Mouse (Mus musculus) bone marrow macrophage, adult 2 months (primary cell): ENCODE data around the gene Zmym6. TPM values are rescaled to one million over a fixed set of nuclear protein-coding genes. Genes with fewer than 3 reads are reported as not detected.

ENCODE experiments used
- H3K27ac ChIP-seq: 2 replicates; pipeline ENCODE4 v1.5.1; 2012; ENCODE audit warnings: low read depth, low read length; ENCODE audit not compliant: insufficient read depth
- H3K4me1 ChIP-seq: 2 replicates; pipeline ENCODE4 v1.6.1; 2012; ENCODE audit warnings: low read length; ENCODE audit not compliant: control insufficient read depth, insufficient read depth
- H3K4me3 ChIP-seq: 2 replicates; pipeline ENCODE4 v1.5.1; 2012; ENCODE audit warnings: mild to moderate bottlenecking, low read length, moderate library complexity; ENCODE audit not compliant: insufficient read depth
- CTCF ChIP-seq: IDR thresholded peaks from 2 replicates; pipeline ENCODE4 v1.5.1; 2012; ENCODE audit warnings: low read depth, mild to moderate bottlenecking, low read length, moderate library complexity
- POLR2A ChIP-seq: IDR thresholded peaks from 2 replicates; pipeline ENCODE4 v1.6.1; 2012; ENCODE audit warnings: mild to moderate bottlenecking, low read depth, low read length, borderline replicate concordance
- polyA plus RNA-seq: library from polyadenylated mRNA; stranded (reverse); fragments of >200 nt; gene quantifications from 2 replicates; pipeline ENCODE4 v1.2.4, GENCODE M21; 2012; ENCODE audit not compliant: missing spikeins, insufficient read depth, insufficient read length

Gene Zmym6
- polyA plus RNA-seq, 1 experiment: 27.3 TPM

DNA sequence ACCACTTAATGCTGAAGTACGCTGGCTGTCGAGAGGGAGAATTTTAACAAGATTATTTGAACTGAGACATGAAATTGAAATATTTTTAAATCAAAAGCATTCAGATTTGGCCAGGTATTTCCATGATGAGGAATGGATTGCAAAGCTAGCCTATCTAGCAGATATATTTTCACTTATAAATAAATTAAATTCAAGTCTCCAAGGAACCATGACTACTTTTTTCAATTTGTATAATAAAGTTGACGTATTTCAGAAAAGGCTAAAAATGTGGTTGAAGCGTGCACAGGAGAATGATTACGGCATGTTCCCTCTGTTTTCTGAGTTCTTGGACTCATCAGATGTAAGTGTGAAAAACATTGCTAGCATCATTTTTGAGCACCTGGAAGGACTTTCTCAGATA is 46.2 kb downstream of the Zmym6 start, which contains the start of gene Tmem35b:
Tmem35b (plus strand) TSS at position 301 of the 400 bp plus-strand sequence.
- TF ChIP-seq POLR2A (no peak), CTCF (no peak)
- H3K4me3 ChIP-seq: no peak within 1 kb of the TSS
- peaks cover 22% of the 10 kb centered on the region for H3K4me1 ChIP-seq
- no peak within 1 kb of the TSS for H3K27ac ChIP-seq

DNA sequence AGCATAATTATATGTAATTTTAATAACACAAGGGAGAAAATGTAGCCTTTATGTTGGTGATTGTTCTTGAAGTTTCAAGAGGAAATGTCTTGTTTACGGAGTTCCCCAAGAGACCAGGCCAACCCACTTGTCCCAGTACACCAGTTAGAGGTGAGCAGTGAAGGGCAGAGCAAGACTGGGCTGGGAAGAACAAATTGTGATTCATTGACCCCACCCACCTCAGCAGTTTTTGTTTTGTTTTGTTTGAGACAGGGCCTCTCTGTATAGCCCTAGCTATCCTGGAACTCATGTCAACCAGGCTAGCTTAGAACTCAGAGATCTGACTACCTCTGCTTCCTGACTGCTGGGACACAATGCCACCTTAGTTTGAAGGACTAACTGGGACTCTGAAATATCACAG is 47.1 kb downstream of the Zmym6 start:
- H3K27ac ChIP-seq: no peak overlapping the region
- H3K4me1 ChIP-seq: peaks cover 29% of the 10 kb centered on the region
- H3K4me3 ChIP-seq: no peak overlapping the region
- TF ChIP-seq POLR2A (no peak), CTCF (no peak)

DNA sequence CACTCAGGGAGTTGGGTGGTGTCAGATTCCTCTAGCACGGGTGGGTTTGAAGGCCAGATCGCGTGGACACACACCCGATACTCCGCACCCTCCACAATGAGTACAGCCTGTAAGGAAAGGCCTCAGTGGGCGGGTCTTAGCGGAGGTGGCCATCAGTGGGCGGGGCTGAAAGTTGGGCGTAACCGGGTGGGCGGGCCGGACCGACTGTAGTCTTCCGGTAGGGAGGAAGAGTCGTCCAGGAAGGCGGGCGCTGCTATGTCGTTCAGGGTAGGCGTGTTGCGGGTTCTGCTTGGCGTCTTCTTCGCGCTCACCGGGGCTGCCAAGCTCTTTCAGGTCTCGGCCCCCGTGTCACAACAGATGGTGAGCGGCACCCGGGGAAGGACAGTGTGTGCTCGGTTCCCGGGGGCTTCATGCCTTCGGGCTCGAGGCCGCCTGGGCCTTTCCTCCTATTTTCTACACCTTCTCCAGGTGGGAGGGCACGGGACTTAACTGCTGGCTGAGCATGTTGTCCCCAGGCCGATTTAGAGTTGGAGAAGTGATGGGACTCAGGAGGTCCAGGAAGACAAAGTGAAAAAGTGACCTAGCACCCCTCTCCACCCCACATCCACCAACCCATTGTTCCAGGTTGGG is 48.8 kb downstream of the Zmym6 start:
- Histone ChIP-seq H3K4me1 (peaks cover 33% of the 10 kb centered on the region), H3K27ac (peak overlapping the region; percentile 23; the same call in 1 of the 2 replicates), H3K4me3 (peak overlapping the region; percentile 72)
- no peak for TF ChIP-seq POLR2A
- no peak for TF ChIP-seq CTCF

DNA sequence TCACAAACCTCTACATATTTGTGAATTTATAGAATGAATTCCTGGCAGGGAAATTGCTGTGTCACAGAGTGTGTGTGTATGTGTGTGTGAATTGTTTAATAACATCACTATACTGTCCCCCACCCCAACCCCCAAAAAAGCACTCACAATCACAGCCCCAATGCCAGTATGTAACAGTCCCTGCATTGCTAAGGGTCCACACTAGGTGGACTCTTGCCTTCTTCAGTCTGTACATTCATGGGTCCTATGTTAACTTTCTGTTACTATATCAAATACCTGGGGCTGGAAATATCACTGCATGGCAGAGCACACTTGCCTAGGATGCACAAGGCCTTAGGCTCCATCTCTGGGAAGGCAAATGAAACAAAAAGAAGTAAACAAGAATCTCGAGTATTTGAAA is 57.5 kb downstream of the Zmym6 start:
- TF ChIP-seq CTCF: no peak
- no peak for TF ChIP-seq POLR2A
- Histone ChIP-seq H3K4me1 (no peaks in the 10 kb centered on the region; the same call in 1 of the 2 replicates), H3K4me3 (no peak overlapping the region), H3K27ac (no peak overlapping the region)

DNA sequence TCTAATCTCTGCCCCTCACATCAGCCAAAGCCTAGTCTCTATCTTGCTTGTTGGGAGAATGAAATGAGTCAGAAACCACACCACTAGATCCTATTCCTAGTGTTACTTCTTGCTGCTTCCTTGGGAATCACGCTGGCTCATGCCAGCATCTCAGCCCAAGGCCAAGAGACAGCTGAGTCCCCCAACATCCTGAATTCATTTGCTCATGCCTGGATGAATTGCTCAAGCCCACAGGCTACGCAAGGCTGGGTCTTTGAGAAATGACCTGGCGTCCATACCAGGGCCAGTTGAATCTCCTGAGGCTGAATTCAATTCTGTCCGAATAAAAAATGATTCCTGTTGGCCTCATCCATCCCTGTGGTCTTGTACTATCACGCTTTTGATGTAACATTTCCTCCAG is 60.4 kb downstream of the Zmym6 start:
- H3K4me1 ChIP-seq: no peaks in the 10 kb centered on the region
- no peak for TF ChIP-seq POLR2A
- TF ChIP-seq CTCF: no peak
- no peak overlapping the region for H3K4me3 ChIP-seq
- H3K27ac ChIP-seq: no peak overlapping the region

DNA sequence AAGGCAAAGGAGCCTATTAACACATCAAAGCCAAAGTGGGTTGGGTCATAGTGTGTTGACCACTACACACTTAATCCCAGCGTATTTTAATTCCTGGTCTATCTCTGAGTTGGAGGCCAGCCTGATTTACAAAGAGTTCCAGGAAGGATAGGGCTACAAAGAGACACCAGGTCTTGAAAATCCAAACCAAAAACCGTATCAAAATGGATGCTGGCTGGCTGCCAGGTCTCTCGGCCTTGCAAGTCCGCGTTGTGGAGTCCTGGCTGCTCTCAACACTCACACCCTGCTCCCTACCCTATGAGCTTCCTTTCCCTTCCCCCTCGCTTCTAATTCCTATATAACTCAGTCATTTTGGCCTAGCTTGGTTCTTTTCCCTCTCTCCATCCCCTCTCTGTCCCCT is 61.3 kb downstream of the Zmym6 start:
- H3K27ac ChIP-seq: no peak overlapping the region
- no peak overlapping the region for H3K4me3 ChIP-seq
- TF ChIP-seq POLR2A: no peak
- TF ChIP-seq CTCF: no peak
- H3K4me1 ChIP-seq: no peaks in the 10 kb centered on the region

DNA sequence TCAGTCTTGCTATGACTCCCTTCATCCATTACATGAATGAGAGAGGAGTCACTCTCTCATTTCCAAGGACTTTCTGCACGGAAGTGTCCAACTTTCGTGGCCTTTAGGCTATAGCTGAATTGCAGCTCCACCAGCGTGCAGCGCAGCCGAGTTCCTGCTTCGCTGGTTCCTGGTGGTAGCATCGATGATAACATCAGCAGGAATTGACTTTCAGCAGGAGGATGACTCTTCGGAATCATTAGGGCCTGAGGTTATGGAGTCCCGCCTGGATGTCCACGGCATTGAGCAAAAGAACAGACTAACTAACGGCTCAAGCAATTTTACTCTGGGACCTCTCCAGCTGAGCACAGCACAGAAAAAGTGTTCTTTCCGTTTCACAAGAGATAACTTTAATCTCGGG is 72.8 kb downstream of the Zmym6 start:
- no peak for TF ChIP-seq CTCF
- no peak for TF ChIP-seq POLR2A
- Histone ChIP-seq H3K27ac (no peak overlapping the region), H3K4me1 (no peaks in the 10 kb centered on the region; the same call in 1 of the 2 replicates), H3K4me3 (no peak overlapping the region)

DNA sequence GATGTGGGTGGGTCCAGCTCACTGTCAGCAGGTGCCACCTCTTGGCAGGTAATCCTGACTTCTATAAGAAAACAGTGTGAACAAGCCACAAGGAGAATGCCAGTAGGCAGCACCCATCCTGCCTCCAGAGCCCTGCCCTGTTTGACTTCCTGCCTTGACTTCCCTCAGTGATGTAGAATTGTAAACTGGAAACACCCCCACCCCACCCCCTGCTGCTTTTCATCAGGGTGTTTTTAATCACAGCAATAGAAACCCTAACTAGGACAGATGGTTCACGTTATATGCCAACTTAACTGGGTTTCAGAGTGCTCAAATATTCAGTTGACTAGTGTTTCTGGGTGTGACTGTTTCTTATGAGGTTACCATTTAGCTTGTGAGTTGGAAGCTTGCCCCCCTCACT is 76.2 kb downstream of the Zmym6 start:
- Histone ChIP-seq H3K4me3 (no peak overlapping the region), H3K4me1 (no peaks in the 10 kb centered on the region), H3K27ac (no peak overlapping the region)
- TF ChIP-seq CTCF: no peak
- TF ChIP-seq POLR2A: no peak

DNA sequence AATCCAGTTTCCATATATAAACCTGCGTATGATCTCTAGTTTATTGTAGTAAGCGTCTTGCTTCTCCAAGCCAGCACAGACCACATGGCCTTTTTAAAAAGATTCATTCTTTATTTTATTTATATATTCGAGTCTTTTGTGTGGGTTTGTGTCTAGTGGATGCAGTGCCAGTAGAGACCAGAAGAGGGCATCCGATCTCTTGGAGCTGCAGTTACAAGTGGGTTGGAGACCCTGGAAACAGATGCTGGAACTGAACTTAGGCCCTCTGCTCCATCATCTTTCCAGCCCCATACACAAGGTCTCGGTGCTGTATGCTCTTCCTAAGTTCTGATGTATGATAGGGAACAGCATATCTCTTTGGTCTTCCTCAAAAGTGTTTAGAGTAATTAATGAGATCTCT is 78.6 kb downstream of the Zmym6 start:
- no peaks in the 10 kb centered on the region for H3K4me1 ChIP-seq
- H3K27ac ChIP-seq: no peak overlapping the region
- TF ChIP-seq CTCF (no peak), POLR2A (no peak)
- H3K4me3 ChIP-seq: no peak overlapping the region

DNA sequence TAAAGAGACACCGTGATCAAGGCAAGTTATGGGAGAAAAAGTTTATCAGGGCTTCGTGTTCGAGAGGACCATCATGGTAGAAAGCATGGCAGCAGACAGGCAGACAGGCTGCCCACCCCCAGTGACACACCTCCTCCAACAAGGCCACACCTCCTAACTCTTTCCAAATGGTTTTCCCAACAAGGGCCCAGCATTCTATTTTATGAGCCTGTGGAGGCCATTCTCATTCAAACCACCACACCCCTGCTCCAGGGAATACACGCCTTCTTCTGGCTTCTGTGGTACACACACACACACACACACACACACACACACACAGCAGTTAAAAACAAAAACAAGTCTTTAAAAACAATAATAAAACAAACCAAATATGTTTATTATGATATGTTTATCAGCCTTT is 80.6 kb downstream of the Zmym6 start:
- TF ChIP-seq CTCF: no peak
- TF ChIP-seq POLR2A: no peak
- Histone ChIP-seq H3K4me3 (no peak overlapping the region), H3K4me1 (no peaks in the 10 kb centered on the region), H3K27ac (no peak overlapping the region)
